8 mouse cellular contexts compared by ENCODE assay signal in genomic region chr19:5723934-5724548, GRCm38 (mm10). TPM values are rescaled to one million over a fixed set of nuclear protein-coding genes. Genes with fewer than 3 reads are reported as not detected.
DNase-seq lines count a peak whose midpoint lies in the region; ATAC-seq lines count a peak whose summit lies in the region.

No protein-coding gene starts in this region.

- 0 out of 2 replicates have a peak overlapping the region, but pooled peaks have one; percentile 7 for H3K4me2 ChIP-seq in hindbrain, embryonic 11.5 days (replicated peaks; ENCODE audit: low read depth, low read length)
- no peak overlapping the region for H3K4me2 ChIP-seq in hindbrain, embryonic 16.5 days (ENCODE audit: low read length)
- no peak overlapping the region for H3K4me2 ChIP-seq in forebrain, embryonic 13.5 days
- H3K4me2 ChIP-seq in liver, embryonic 12.5 days = peak overlapping the region; percentile 92
- no peak overlapping the region for H3K4me2 ChIP-seq in midbrain, embryonic 16.5 days (ENCODE audit: low read length)

- peaks cover 14% of the 10 kb centered on the region for H3K4me1 ChIP-seq in hindbrain, embryonic 11.5 days (replicated peaks; ENCODE audit: control insufficient read depth, insufficient read depth, low read length)
- H3K4me1 ChIP-seq in hindbrain, embryonic 16.5 days (ENCODE audit: control insufficient read depth, insufficient read depth, low read depth, low read length) = peaks cover 37% of the 10 kb centered on the region
- peaks cover 44% of the 10 kb centered on the region for H3K4me1 ChIP-seq in forebrain, embryonic 13.5 days
- H3K4me1 ChIP-seq in liver, embryonic 12.5 days = peaks cover 80% of the 10 kb centered on the region
- H3K4me1 ChIP-seq in midbrain, embryonic 16.5 days (ENCODE audit: control insufficient read depth, insufficient read depth, low read length) = peaks cover 38% of the 10 kb centered on the region

- no peak for DNase-seq in hindbrain, embryonic 11.5 days (ENCODE audit: low spot score)
- peak; percentile 23 for DNase-seq in MN1 (ENCODE audit: low spot score)
- DNase-seq in retina, postnatal 1 day = no peak
- no peak for DNase-seq in cerebellum, adult 18-20 months

- no peak overlapping the region for H3K4me3 ChIP-seq in hindbrain, embryonic 11.5 days (ENCODE audit: low read depth, low read length)
- H3K4me3 ChIP-seq in hindbrain, embryonic 16.5 days (ENCODE audit: low read length) = no peak overlapping the region
- 0 out of 2 replicates have a peak overlapping the region, but pooled peaks have one; percentile 39 for H3K4me3 ChIP-seq in forebrain, embryonic 13.5 days
- H3K4me3 ChIP-seq in liver, embryonic 12.5 days = peak overlapping the region; percentile 87
- no peak overlapping the region for H3K4me3 ChIP-seq in midbrain, embryonic 16.5 days (ENCODE audit: low read depth, low read length)

- H3K9ac ChIP-seq in hindbrain, embryonic 11.5 days (ENCODE audit: low read depth, low read length) = 0 out of 2 replicates have a peak overlapping the region, but pooled peaks have one; percentile 4
- no peak overlapping the region for H3K9ac ChIP-seq in hindbrain, embryonic 16.5 days (ENCODE audit: low read depth, low read length)
- H3K9ac ChIP-seq in forebrain, embryonic 13.5 days = 0 out of 2 replicates have a peak overlapping the region, but pooled peaks have one; percentile 14
- peak overlapping the region; percentile 98 for H3K9ac ChIP-seq in liver, embryonic 12.5 days
- H3K9ac ChIP-seq in midbrain, embryonic 16.5 days (ENCODE audit: low read depth, low read length) = no peak overlapping the region

- no peaks in the 10 kb centered on the region for H3K9me3 ChIP-seq in hindbrain, embryonic 11.5 days (ENCODE audit: control insufficient read depth, low read length)
- no peaks in the 10 kb centered on the region for H3K9me3 ChIP-seq in hindbrain, embryonic 16.5 days (ENCODE audit: control insufficient read depth, low read length)
- H3K9me3 ChIP-seq in forebrain, embryonic 13.5 days (replicated peaks) = no peaks in the 10 kb centered on the region
- H3K9me3 ChIP-seq in liver, embryonic 12.5 days (replicated peaks) = no peaks in the 10 kb centered on the region
- no peaks in the 10 kb centered on the region for H3K9me3 ChIP-seq in midbrain, embryonic 16.5 days (replicated peaks; ENCODE audit: control insufficient read depth, low read length, poor library complexity, severe bottlenecking)

- no peaks in the 10 kb centered on the region for H3K27me3 ChIP-seq in hindbrain, embryonic 11.5 days (ENCODE audit: control insufficient read depth, insufficient read depth, low read length)
- no peaks in the 10 kb centered on the region for H3K27me3 ChIP-seq in hindbrain, embryonic 16.5 days (replicated peaks; ENCODE audit: control insufficient read depth, insufficient read depth, low read length)
- no peaks in the 10 kb centered on the region for H3K27me3 ChIP-seq in forebrain, embryonic 13.5 days
- no peaks in the 10 kb centered on the region for H3K27me3 ChIP-seq in liver, embryonic 12.5 days (replicated peaks)
- H3K27me3 ChIP-seq in midbrain, embryonic 16.5 days (ENCODE audit: control insufficient read depth, insufficient read depth, low read depth, low read length) = no peaks in the 10 kb centered on the region

- ATAC-seq in hindbrain, embryonic 11.5 days (ENCODE audit: low FRiP score) = no peak
- ATAC-seq in hindbrain, embryonic 16.5 days = no peak
- no peak for ATAC-seq in forebrain, embryonic 13.5 days
- no peak for ATAC-seq in liver, embryonic 12.5 days
- ATAC-seq in midbrain, embryonic 16.5 days = no peak

- peaks cover 23% of the 10 kb centered on the region; the same call in 1 of the 2 replicates for H3K36me3 ChIP-seq in hindbrain, embryonic 11.5 days (ENCODE audit: control insufficient read depth, insufficient read depth, low read length)
- peaks cover 30% of the 10 kb centered on the region for H3K36me3 ChIP-seq in hindbrain, embryonic 16.5 days (ENCODE audit: control insufficient read depth, insufficient read depth, low read length)
- peaks cover 69% of the 10 kb centered on the region for H3K36me3 ChIP-seq in forebrain, embryonic 13.5 days (ENCODE audit: poor library complexity, severe bottlenecking)
- H3K36me3 ChIP-seq in liver, embryonic 12.5 days = peaks cover 58% of the 10 kb centered on the region
- H3K36me3 ChIP-seq in midbrain, embryonic 16.5 days (ENCODE audit: control insufficient read depth, insufficient read depth, low read length) = peaks cover 14% of the 10 kb centered on the region

- 78% methylated on average over 4 of the region's 4 CpGs for WGBS in hindbrain, embryonic 11.5 days
- WGBS in hindbrain, embryonic 16.5 days = 76% methylated on average over 4 of the region's 4 CpGs
- WGBS in forebrain, embryonic 13.5 days = 79% methylated on average over 4 of the region's 4 CpGs
- WGBS in liver, embryonic 12.5 days (ENCODE audit: insufficient replicate concordance) = 25% methylated on average over 4 of the region's 4 CpGs
- 70% methylated on average over 4 of the region's 4 CpGs for WGBS in midbrain, embryonic 16.5 days

- no peak overlapping the region for H3K27ac ChIP-seq in hindbrain, embryonic 11.5 days (ENCODE audit: low read depth, low read length)
- no peak overlapping the region for H3K27ac ChIP-seq in hindbrain, embryonic 16.5 days (ENCODE audit: low read depth, low read length)
- H3K27ac ChIP-seq in forebrain, embryonic 13.5 days = no peak overlapping the region; the same call in 1 of the 2 replicates
- peak overlapping the region; percentile 97 for H3K27ac ChIP-seq in liver, embryonic 12.5 days
- H3K27ac ChIP-seq in midbrain, embryonic 16.5 days (ENCODE audit: low read length) = no peak overlapping the region

RNA-seq across cellular contexts. Expression of gene Ehbp1l1, which starts 2.1 kb away (rescaled TPM):
- polyA plus RNA-seq in hindbrain, embryonic 11.5 days (2014; fragmentation: Nextera tagmentation; extraction: Ambion mirVana) = 4.4 and 6.2 TPM in 2 replicates
- 21.6 and 29.7 TPM in 2 replicates for polyA plus RNA-seq in hindbrain, embryonic 16.5 days (2015; fragmentation: Nextera tagmentation; extraction: Ambion mirVana)
- polyA plus RNA-seq in forebrain, embryonic 13.5 days (2015; fragmentation: Nextera tagmentation; extraction: Ambion mirVana) = 5.3 and 6.7 TPM in 2 replicates
- 122 and 124 TPM in 2 replicates for polyA plus RNA-seq in liver, embryonic 12.5 days (2016; fragmentation: Nextera tagmentation; extraction: Ambion mirVana)
- polyA plus RNA-seq in midbrain, embryonic 16.5 days (2015; fragmentation: Nextera tagmentation; extraction: Ambion mirVana) = 31.3 and 38.6 TPM in 2 replicates

RNA-seq across cellular contexts. Expression of gene Fam89b, which starts 5.4 kb away (rescaled TPM):
- polyA plus RNA-seq in hindbrain, embryonic 11.5 days (2014; fragmentation: Nextera tagmentation; extraction: Ambion mirVana) = 165 and 174 TPM in 2 replicates
- polyA plus RNA-seq in hindbrain, embryonic 16.5 days (2015; fragmentation: Nextera tagmentation; extraction: Ambion mirVana) = 118 and 128 TPM in 2 replicates
- polyA plus RNA-seq in forebrain, embryonic 13.5 days (2015; fragmentation: Nextera tagmentation; extraction: Ambion mirVana) = 199 and 204 TPM in 2 replicates
- polyA plus RNA-seq in liver, embryonic 12.5 days (2016; fragmentation: Nextera tagmentation; extraction: Ambion mirVana) = 45.1 and 45.3 TPM in 2 replicates
- 116 and 131 TPM in 2 replicates for polyA plus RNA-seq in midbrain, embryonic 16.5 days (2015; fragmentation: Nextera tagmentation; extraction: Ambion mirVana)

RNA-seq across cellular contexts. Expression of gene Ltbp3, which starts 16.7 kb away (rescaled TPM):
- 3.5 and 3.8 TPM in 2 replicates for polyA plus RNA-seq in hindbrain, embryonic 11.5 days (2014; fragmentation: Nextera tagmentation; extraction: Ambion mirVana)
- polyA plus RNA-seq in hindbrain, embryonic 16.5 days (2015; fragmentation: Nextera tagmentation; extraction: Ambion mirVana) = 11.6 and 15.4 TPM in 2 replicates
- 8.3 and 13.1 TPM in 2 replicates for polyA plus RNA-seq in forebrain, embryonic 13.5 days (2015; fragmentation: Nextera tagmentation; extraction: Ambion mirVana)
- 3.7 and 3.8 TPM in 2 replicates for polyA plus RNA-seq in liver, embryonic 12.5 days (2016; fragmentation: Nextera tagmentation; extraction: Ambion mirVana)
- 9.3 and 9.6 TPM in 2 replicates for polyA plus RNA-seq in midbrain, embryonic 16.5 days (2015; fragmentation: Nextera tagmentation; extraction: Ambion mirVana)

RNA-seq across cellular contexts. Expression of gene Kcnk7, which starts 19.9 kb away (rescaled TPM):
- polyA plus RNA-seq in hindbrain, embryonic 11.5 days (2014; fragmentation: Nextera tagmentation; extraction: Ambion mirVana) = 0.19 TPM in 1 of 2 replicates, not detected in the other
- not detected in 2 replicates for polyA plus RNA-seq in hindbrain, embryonic 16.5 days (2015; fragmentation: Nextera tagmentation; extraction: Ambion mirVana)
- polyA plus RNA-seq in forebrain, embryonic 13.5 days (2015; fragmentation: Nextera tagmentation; extraction: Ambion mirVana) = 0.31 and 0.32 TPM in 2 replicates
- polyA plus RNA-seq in liver, embryonic 12.5 days (2016; fragmentation: Nextera tagmentation; extraction: Ambion mirVana) = 0.18 and 0.19 TPM in 2 replicates
- 0.15 TPM in 1 of 2 replicates, not detected in the other for polyA plus RNA-seq in midbrain, embryonic 16.5 days (2015; fragmentation: Nextera tagmentation; extraction: Ambion mirVana)

RNA-seq across cellular contexts. Expression of gene Pcnx3, which starts 35.3 kb away (rescaled TPM):
- polyA plus RNA-seq in hindbrain, embryonic 11.5 days (2014; fragmentation: Nextera tagmentation; extraction: Ambion mirVana) = 22.9 and 23.1 TPM in 2 replicates
- 22.6 and 24.8 TPM in 2 replicates for polyA plus RNA-seq in hindbrain, embryonic 16.5 days (2015; fragmentation: Nextera tagmentation; extraction: Ambion mirVana)
- polyA plus RNA-seq in forebrain, embryonic 13.5 days (2015; fragmentation: Nextera tagmentation; extraction: Ambion mirVana) = 21.6 and 29.4 TPM in 2 replicates
- 18.4 and 18.6 TPM in 2 replicates for polyA plus RNA-seq in liver, embryonic 12.5 days (2016; fragmentation: Nextera tagmentation; extraction: Ambion mirVana)
- 23.9 and 25.3 TPM in 2 replicates for polyA plus RNA-seq in midbrain, embryonic 16.5 days (2015; fragmentation: Nextera tagmentation; extraction: Ambion mirVana)

Comparison
In these comparisons a context has a peak if more than half of its experiments do, and no peak if none do; other contexts are left out.
1. H3K4me2 ChIP-seq: peak in hindbrain, embryonic 11.5 days (single experiment) and liver, embryonic 12.5 days (single experiment); none in hindbrain, embryonic 16.5 days (single experiment), forebrain, embryonic 13.5 days (single experiment) and midbrain, embryonic 16.5 days (single experiment).
2. H3K9ac ChIP-seq: peak in hindbrain, embryonic 11.5 days (single experiment), forebrain, embryonic 13.5 days (single experiment) and liver, embryonic 12.5 days (single experiment); none in hindbrain, embryonic 16.5 days (single experiment) and midbrain, embryonic 16.5 days (single experiment).
3. H3K4me3 ChIP-seq: peak in forebrain, embryonic 13.5 days (single experiment) and liver, embryonic 12.5 days (single experiment); none in hindbrain, embryonic 11.5 days (single experiment), hindbrain, embryonic 16.5 days (single experiment) and midbrain, embryonic 16.5 days (single experiment).